Mouse (Mus musculus): ENCODE measurements around the gene Dpysl4. TPM values are rescaled to one million over a fixed set of nuclear protein-coding genes. Genes with fewer than 3 reads are reported as not detected.

The Dpysl4 gene
- 10.0 and 11.6 TPM in 2 replicates for polyA plus RNA-seq (2015; fragmentation: Nextera tagmentation; extraction: Ambion mirVana)

GRCm38 (mm10) chr7:139085629-139086194 lies at the start of gene Dpysl4:
Gene Dpysl4 (plus strand): TSS chr7:139086001.
- peak within 1 kb of the TSS; percentile 74 for H3K9ac ChIP-seq (ENCODE audit: low read depth, low read length)
- 0 out of 2 replicates have a peak, but pooled peaks cover 2% of the 10 kb centered on the region for H3K4me1 ChIP-seq (ENCODE audit: control insufficient read depth, insufficient read depth, low read length)
- no peaks in the 10 kb centered on the region for H3K36me3 ChIP-seq (ENCODE audit: control insufficient read depth, insufficient read depth, low read length)
- H3K4me3 ChIP-seq (ENCODE audit: low read length) = peak within 1 kb of the TSS; percentile 64
- H3K27ac ChIP-seq (ENCODE audit: low read length) = no peak within 1 kb of the TSS
- peaks cover 23% of the 10 kb centered on the region for H3K27me3 ChIP-seq (replicated peaks; ENCODE audit: control insufficient read depth, insufficient read depth, low read length)
- peak; percentile 83 for ATAC-seq
- H3K4me2 ChIP-seq (ENCODE audit: low read depth, low read length) = peak within 1 kb of the TSS; percentile 80
- peaks cover 2% of the 10 kb centered on the region; the same call in 1 of the 2 replicates for H3K9me3 ChIP-seq (ENCODE audit: control insufficient read depth, low read length)
- WGBS = 5% methylated on average over 32 of the region's 32 CpGs

GRCm38 (mm10) chr7:139063406-139063805 lies 22.4 kb upstream of the Dpysl4 start:
- WGBS = 49% methylated on average over 4 of the region's 4 CpGs
- Histone ChIP-seq H3K27ac (ENCODE audit: low read length) (no peak overlapping the region), H3K9me3 (ENCODE audit: control insufficient read depth, low read length) (no peaks in the 10 kb centered on the region), H3K36me3 (ENCODE audit: control insufficient read depth, insufficient read depth, low read length) (no peaks in the 10 kb centered on the region), H3K4me3 (ENCODE audit: low read length) (no peak overlapping the region), H3K27me3 (replicated peaks; ENCODE audit: control insufficient read depth, insufficient read depth, low read length) (no peaks in the 10 kb centered on the region), H3K9ac (ENCODE audit: low read depth, low read length) (no peak overlapping the region), H3K4me1 (ENCODE audit: control insufficient read depth, insufficient read depth, low read length) (no peaks in the 10 kb centered on the region), H3K4me2 (ENCODE audit: low read depth, low read length) (no peak overlapping the region)
- no peak for ATAC-seq

GRCm38 (mm10) chr7:139068182-139068623 lies 17.6 kb upstream of the Dpysl4 start:
- H3K4me2 ChIP-seq (ENCODE audit: low read depth, low read length) = no peak overlapping the region
- ATAC-seq = peak; percentile 52; the same call in 1 of the 2 replicates
- no peak overlapping the region for H3K9ac ChIP-seq (ENCODE audit: low read depth, low read length)
- H3K27ac ChIP-seq (ENCODE audit: low read length) = no peak overlapping the region
- no peaks in the 10 kb centered on the region for H3K9me3 ChIP-seq (ENCODE audit: control insufficient read depth, low read length)
- WGBS = 0% methylated on average over 2 of the region's 2 CpGs
- no peak overlapping the region for H3K4me3 ChIP-seq (ENCODE audit: low read length)
- no peaks in the 10 kb centered on the region for H3K36me3 ChIP-seq (ENCODE audit: control insufficient read depth, insufficient read depth, low read length)
- no peaks in the 10 kb centered on the region for H3K27me3 ChIP-seq (replicated peaks; ENCODE audit: control insufficient read depth, insufficient read depth, low read length)
- no peaks in the 10 kb centered on the region for H3K4me1 ChIP-seq (ENCODE audit: control insufficient read depth, insufficient read depth, low read length)

- Histone ChIP-seq H3K9me3 (ENCODE audit: control insufficient read depth, low read length) (no peaks in the 10 kb centered on the region), H3K4me3 (ENCODE audit: low read length) (no peak overlapping the region), H3K27me3 (replicated peaks; ENCODE audit: control insufficient read depth, insufficient read depth, low read length) (no peaks in the 10 kb centered on the region), H3K36me3 (ENCODE audit: control insufficient read depth, insufficient read depth, low read length) (no peaks in the 10 kb centered on the region), H3K9ac (ENCODE audit: low read depth, low read length) (no peak overlapping the region), H3K27ac (ENCODE audit: low read length) (no peak overlapping the region), H3K4me2 (ENCODE audit: low read depth, low read length) (no peak overlapping the region), H3K4me1 (ENCODE audit: control insufficient read depth, insufficient read depth, low read length) (peaks cover 8% of the 10 kb centered on the region; the same call in 1 of the 2 replicates)
- ATAC-seq = no peak
- WGBS = 41% methylated on average over 6 of the region's 6 CpGs
Observed at GRCm38 (mm10) chr7:139074189-139074588, 11.6 kb upstream of the Dpysl4 start.

- no peak overlapping the region for H3K4me2 ChIP-seq (ENCODE audit: low read depth, low read length)
- WGBS = 47% methylated on average over 14 of the region's 14 CpGs
- H3K36me3 ChIP-seq (ENCODE audit: control insufficient read depth, insufficient read depth, low read length) = no peaks in the 10 kb centered on the region
- ATAC-seq = no peak
- H3K4me3 ChIP-seq (ENCODE audit: low read length) = no peak overlapping the region
- no peaks in the 10 kb centered on the region for H3K27me3 ChIP-seq (replicated peaks; ENCODE audit: control insufficient read depth, insufficient read depth, low read length)
- H3K9me3 ChIP-seq (ENCODE audit: control insufficient read depth, low read length) = no peaks in the 10 kb centered on the region
- no peak overlapping the region for H3K27ac ChIP-seq (ENCODE audit: low read length)
- peaks cover 8% of the 10 kb centered on the region; the same call in 1 of the 2 replicates for H3K4me1 ChIP-seq (ENCODE audit: control insufficient read depth, insufficient read depth, low read length)
- H3K9ac ChIP-seq (ENCODE audit: low read depth, low read length) = no peak overlapping the region
Observed at GRCm38 (mm10) chr7:139075054-139075794, 10.6 kb upstream of the Dpysl4 start.

GRCm38 (mm10) chr7:139077283-139077682 lies 8.5 kb upstream of the Dpysl4 start:
- Histone ChIP-seq H3K27me3 (replicated peaks; ENCODE audit: control insufficient read depth, insufficient read depth, low read length) (no peaks in the 10 kb centered on the region), H3K4me1 (ENCODE audit: control insufficient read depth, insufficient read depth, low read length) (peaks cover 8% of the 10 kb centered on the region; the same call in 1 of the 2 replicates), H3K9me3 (ENCODE audit: control insufficient read depth, low read length) (peaks cover 3% of the 10 kb centered on the region; the same call in 1 of the 2 replicates), H3K4me3 (ENCODE audit: low read length) (no peak overlapping the region), H3K9ac (ENCODE audit: low read depth, low read length) (no peak overlapping the region), H3K36me3 (ENCODE audit: control insufficient read depth, insufficient read depth, low read length) (no peaks in the 10 kb centered on the region), H3K27ac (ENCODE audit: low read length) (no peak overlapping the region), H3K4me2 (ENCODE audit: low read depth, low read length) (no peak overlapping the region)
- ATAC-seq = peak; percentile 16; the same call in 1 of the 2 replicates
- WGBS = 27% methylated on average over 7 of the region's 7 CpGs

- H3K27ac ChIP-seq (ENCODE audit: low read length) = no peak overlapping the region
- H3K36me3 ChIP-seq (ENCODE audit: control insufficient read depth, insufficient read depth, low read length) = no peaks in the 10 kb centered on the region
- WGBS = 47% methylated on average over 6 of the region's 6 CpGs
- H3K9ac ChIP-seq (ENCODE audit: low read depth, low read length) = no peak overlapping the region
- peaks cover 3% of the 10 kb centered on the region; the same call in 1 of the 2 replicates for H3K9me3 ChIP-seq (ENCODE audit: control insufficient read depth, low read length)
- no peak for ATAC-seq
- H3K4me2 ChIP-seq (ENCODE audit: low read depth, low read length) = no peak overlapping the region
- no peak overlapping the region for H3K4me3 ChIP-seq (ENCODE audit: low read length)
- peaks cover 8% of the 10 kb centered on the region; the same call in 1 of the 2 replicates for H3K4me1 ChIP-seq (ENCODE audit: control insufficient read depth, insufficient read depth, low read length)
- no peaks in the 10 kb centered on the region for H3K27me3 ChIP-seq (replicated peaks; ENCODE audit: control insufficient read depth, insufficient read depth, low read length)
Observed at GRCm38 (mm10) chr7:139078181-139078580, 7.6 kb upstream of the Dpysl4 start.

GRCm38 (mm10) chr7:139079141-139079540 lies 6.7 kb upstream of the Dpysl4 start:
- Histone ChIP-seq H3K4me3 (ENCODE audit: low read length) (no peak overlapping the region), H3K9ac (ENCODE audit: low read depth, low read length) (no peak overlapping the region), H3K27me3 (replicated peaks; ENCODE audit: control insufficient read depth, insufficient read depth, low read length) (no peaks in the 10 kb centered on the region), H3K27ac (ENCODE audit: low read length) (no peak overlapping the region), H3K36me3 (ENCODE audit: control insufficient read depth, insufficient read depth, low read length) (no peaks in the 10 kb centered on the region), H3K4me1 (ENCODE audit: control insufficient read depth, insufficient read depth, low read length) (peaks cover 8% of the 10 kb centered on the region; the same call in 1 of the 2 replicates), H3K9me3 (ENCODE audit: control insufficient read depth, low read length) (peaks cover 3% of the 10 kb centered on the region; the same call in 1 of the 2 replicates), H3K4me2 (ENCODE audit: low read depth, low read length) (no peak overlapping the region)
- ATAC-seq = no peak
- WGBS = 68% methylated on average over 7 of the region's 7 CpGs

GRCm38 (mm10) chr7:139080714-139081113 lies 5.1 kb upstream of the Dpysl4 start:
- H3K36me3 ChIP-seq (ENCODE audit: control insufficient read depth, insufficient read depth, low read length) = no peaks in the 10 kb centered on the region
- H3K27ac ChIP-seq (ENCODE audit: low read length) = no peak overlapping the region
- H3K9ac ChIP-seq (ENCODE audit: low read depth, low read length) = no peak overlapping the region
- peaks cover 8% of the 10 kb centered on the region; the same call in 1 of the 2 replicates for H3K4me1 ChIP-seq (ENCODE audit: control insufficient read depth, insufficient read depth, low read length)
- no peak for ATAC-seq
- H3K4me3 ChIP-seq (ENCODE audit: low read length) = no peak overlapping the region
- no peak overlapping the region for H3K4me2 ChIP-seq (ENCODE audit: low read depth, low read length)
- H3K27me3 ChIP-seq (replicated peaks; ENCODE audit: control insufficient read depth, insufficient read depth, low read length) = peaks cover 9% of the 10 kb centered on the region
- 69% methylated on average over 4 of the region's 4 CpGs for WGBS
- H3K9me3 ChIP-seq (ENCODE audit: control insufficient read depth, low read length) = peaks cover 3% of the 10 kb centered on the region; the same call in 1 of the 2 replicates
